Mouse (Mus musculus) lung, postnatal 4 days (tissue): ENCODE results near the gene Cdc42bpb.

ENCODE experiments used
- DNase-seq, 2 experiments: peaks; one replicate each; pipeline ENCODE4 v3.0.0; 2021

The Cdc42bpb gene

DNA sequence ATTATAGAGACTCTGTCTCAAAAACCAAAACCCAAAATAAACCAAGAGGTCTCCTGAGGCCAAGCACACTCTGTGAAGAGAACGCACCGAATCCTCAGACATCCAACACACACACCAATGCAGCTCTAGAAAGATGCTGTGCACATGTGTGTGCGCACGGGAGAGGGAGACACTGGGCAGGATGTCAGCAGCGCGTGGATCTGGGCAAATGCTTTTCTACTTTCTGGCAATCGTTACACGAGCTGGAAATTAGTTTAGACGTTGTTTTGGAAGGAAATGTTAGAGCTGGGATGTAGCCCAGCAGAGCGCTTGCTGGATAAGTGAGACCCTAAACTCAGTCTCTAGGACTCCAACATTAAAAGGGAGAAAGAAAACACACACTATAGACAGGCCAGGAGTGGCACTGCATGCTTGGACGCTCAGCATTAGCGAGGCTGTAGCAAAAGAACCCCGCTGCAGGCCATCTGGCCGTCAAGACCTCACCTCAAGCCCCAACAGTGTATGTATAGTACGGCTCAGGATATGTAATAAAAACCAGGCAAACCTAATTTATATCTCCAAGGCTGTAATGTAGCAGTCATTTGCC, 44.4 kb downstream of the Cdc42bpb start:
- no peak for DNase-seq

- DNase-seq = no peak
These were observed 45.1 kb downstream of the Cdc42bpb start for GRCm38 (mm10) chr12:111332443-111332842.

GRCm38 (mm10) chr12:111331573-111331972, 45.9 kb downstream of the Cdc42bpb start:
- no peak for DNase-seq

DNA sequence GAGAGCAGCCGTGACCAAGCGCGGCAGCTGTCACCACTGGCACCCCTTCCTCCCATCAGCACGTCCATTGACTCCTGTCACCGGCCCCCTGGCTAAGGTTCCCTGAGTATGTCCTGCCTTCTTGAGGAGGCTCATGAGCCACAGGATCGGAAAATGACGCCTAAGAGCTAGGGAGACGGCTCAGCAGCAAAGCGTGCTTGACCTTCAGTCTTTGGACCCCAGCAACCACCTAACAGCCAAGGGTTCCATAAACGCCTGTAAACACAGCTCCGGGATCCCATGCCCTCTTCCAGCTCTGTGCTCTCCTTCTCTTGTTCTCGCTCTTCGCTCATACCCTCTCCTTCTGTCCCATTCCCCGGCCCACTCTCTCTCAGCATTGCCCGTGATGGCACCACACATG, 48.2 kb downstream of the Cdc42bpb start:
- no peak for DNase-seq

GRCm38 (mm10) chr12:111328360-111328759, 49.2 kb downstream of the Cdc42bpb start:
- peak in 1 of 2 experiments; percentile 19 for DNase-seq

DNA sequence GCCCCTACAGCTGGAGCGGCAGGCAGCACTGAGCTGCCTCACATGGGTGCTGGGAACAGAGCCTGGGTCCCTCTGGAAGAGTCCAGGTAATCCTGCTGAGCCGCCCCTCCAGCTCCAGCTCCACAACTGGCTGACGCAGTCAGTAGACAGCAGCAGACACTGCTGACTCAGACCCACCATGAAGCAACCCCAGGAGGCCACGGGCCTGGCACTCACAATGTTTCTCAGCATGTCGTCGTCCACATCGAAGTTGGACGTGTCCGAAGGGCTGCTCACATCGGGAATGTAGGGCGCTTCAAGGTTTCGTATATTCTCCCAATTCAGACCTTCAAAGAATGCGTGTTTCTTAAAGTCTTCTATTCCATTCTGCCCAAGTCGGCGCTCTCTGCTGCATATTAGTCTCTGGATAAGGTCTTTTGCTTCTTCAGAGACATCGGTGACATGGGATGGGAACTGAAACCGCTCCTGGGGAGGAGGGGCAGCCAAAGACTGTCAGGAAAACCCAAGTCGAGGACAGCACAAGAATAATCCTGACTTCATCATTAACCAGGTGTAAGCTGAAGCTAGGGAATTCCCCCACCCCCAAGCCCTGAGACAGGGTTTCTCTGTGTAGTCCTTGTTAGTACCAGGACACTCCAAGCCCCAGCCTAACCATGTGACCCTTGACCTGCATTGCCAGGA, 51.6 kb downstream of the Cdc42bpb start:
- DNase-seq = no peak

- DNase-seq = no peak
These were observed 52.6 kb downstream of the Cdc42bpb start for GRCm38 (mm10) chr12:111324949-111325348.

DNA sequence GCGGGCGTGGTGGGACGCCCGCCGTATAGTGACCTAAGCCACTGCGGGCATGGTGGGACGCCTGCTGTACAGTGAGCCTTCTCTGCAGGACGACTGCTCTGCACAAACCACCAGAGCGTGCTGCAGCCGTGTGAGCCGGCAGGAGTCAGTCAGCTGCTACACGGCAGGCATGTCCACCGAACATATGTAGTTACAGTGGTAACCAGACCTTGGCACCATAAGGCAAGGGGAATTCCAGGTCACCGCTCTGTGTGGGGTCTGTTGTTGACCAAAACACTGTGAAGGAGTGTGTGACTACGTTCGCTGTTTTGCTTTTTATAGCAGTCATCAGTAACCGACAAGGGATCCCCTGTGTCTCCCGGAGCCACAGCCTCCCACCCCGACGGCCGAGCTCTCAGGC, 53.0 kb downstream of the Cdc42bpb start:
- DNase-seq = no peak

- no peak for DNase-seq
These were observed 54.1 kb downstream of the Cdc42bpb start for GRCm38 (mm10) chr12:111323423-111323822.

DNA sequence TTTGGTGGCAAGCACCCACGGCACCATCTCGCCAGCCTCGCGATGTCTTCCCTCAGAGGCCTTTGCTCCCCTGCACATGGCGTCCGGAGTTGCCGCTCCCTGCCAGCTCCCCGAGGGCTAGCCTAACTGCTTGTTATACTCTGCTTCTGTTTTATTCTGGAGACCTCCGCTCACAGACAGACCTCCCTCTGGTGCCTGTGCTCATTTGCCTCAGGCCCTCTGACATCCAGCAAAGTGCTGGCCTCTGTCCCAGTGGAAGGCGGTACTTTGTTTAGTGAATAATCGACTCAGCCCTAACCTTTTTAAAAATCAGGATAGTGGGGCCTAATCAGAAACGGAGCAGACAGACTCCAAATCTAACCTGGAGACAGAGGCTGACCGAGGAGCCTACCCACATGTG, 55.7 kb downstream of the Cdc42bpb start:
- DNase-seq = no peak

DNA sequence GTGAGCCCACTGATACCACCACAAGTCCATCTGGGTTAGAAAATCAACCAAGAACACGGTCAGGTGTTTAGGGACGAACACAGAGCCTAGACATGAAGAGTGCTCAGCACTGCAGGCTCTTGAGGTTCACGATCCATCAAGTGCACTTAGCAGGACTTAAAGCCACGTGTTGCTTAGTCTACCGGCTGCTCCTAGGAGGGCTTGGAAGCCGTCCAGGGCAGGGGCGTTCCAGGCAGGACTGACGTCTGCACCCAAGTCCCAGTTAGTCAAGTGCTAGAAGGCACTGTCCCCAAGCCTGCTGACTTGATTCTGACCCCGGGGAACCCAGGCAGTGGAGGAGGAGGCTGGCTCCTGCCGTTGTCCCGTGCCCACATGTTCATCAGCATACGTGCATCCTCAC, 57.0 kb downstream of the Cdc42bpb start:
- DNase-seq = peak; percentile 72 to 89

DNA sequence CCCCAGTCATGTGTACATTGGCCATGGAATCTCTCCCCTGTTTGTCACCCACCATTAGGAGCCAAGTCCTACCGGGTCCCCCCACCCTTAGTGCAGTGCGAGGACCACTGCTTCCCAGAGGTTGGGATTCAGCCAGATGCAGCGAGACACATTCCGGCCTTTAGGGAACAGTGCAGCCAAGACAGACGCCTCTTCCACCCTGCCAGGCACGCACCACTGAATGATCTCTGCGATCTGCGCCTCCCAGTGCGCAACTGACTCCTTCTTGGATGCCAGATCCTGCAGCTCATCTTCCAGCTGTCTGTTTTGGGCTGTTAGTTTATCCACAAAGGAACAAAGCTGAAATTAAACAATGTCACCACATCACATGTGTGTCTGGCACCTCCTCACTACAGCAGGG, 59.8 kb downstream of the Cdc42bpb start:
- peak in 1 of 2 experiments; percentile 57 for DNase-seq

- no peak for DNase-seq
These were observed 63.2 kb downstream of the Cdc42bpb start for GRCm38 (mm10) chr12:111314273-111314672.

- DNase-seq = no peak
These were observed 65.7 kb downstream of the Cdc42bpb start for GRCm38 (mm10) chr12:111311775-111312174.

DNA sequence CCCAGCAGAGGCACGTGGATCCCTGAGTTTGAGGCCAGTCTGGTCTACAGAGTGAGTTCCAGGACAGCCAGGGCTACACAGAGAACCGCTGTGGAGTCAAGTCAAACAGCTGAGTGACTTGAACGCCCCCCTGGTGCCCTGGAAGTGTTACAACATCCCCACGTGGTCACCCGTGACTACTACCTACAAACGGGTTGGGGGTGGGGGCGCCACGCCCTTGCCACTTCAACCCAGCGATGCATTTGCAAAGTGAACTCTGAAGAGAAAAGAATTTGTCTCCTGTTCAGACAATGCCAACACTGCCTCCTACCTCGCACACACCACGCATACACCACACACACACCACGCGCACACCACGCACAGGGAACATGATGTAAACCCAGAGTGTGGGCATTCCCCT, 67.6 kb downstream of the Cdc42bpb start:
- no peak for DNase-seq

DNA sequence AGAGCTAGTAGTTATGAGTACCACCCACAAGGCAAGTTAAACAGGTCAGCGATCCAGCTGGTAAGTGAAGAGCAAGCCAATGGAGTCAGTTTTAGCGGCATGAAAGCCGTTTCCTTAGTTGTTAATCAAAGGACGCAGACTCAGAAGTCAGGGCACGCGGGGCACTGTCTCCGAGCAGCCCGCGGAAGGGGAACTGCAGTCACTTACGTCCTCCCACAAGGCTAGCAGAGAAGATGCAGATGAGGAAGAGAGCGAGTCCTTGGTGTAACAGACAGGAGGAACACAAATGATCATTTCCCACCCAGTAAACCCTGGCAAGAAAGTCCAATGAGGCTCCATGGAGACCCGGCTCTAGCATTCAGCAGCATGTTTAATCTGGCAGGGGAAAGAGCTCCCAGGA, 68.3 kb downstream of the Cdc42bpb start:
- no peak for DNase-seq

DNA sequence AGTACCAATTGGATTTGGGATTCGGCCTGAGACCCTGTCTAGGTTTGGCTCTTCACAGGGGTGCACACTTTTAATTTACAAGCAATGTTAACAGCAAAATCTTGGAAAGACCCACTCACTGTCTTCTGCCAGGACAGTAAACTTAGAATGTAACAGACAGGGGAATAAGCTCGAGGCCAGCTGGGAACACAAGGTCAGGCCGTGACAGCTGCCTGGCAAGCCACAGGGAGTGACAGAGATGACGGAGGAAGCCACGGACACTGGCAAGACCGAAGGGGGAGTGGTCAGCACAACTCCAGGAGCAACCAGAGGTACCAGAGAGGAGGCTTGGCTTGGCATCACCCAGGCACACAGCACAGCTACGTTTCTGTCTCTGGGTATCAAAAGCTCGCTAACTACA, 70.7 kb downstream of the Cdc42bpb start:
- no peak for DNase-seq

DNA sequence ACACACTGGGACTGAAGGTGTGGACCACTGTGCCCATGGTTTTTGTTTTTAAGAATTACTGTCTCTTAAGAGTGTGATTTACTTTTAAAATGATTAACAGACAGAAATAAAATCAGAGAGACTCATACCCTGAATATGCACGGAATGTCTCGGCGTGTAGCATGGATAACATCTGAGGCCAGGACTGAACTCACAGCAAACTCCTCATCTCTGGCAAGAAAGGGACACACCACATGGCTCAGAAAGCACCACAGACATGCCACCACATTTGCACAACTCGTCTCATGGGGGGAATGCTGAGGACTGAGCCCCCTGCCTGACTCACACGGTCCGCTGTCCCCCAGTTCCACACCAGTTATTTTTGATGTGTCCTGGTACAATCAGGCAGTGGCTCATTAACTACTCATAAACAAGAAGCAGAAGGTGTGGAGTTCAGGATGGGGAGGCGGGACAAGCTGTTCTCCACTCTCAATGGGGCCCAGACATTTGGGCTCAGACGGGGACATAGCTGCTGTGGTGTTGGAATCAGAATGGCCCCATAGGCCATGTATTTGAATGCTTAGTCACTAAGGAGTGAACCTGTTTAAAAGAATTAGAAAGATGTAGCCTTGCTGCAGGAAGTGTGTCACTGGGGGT, 73.7 kb downstream of the Cdc42bpb start:
- DNase-seq = no peak

DNA sequence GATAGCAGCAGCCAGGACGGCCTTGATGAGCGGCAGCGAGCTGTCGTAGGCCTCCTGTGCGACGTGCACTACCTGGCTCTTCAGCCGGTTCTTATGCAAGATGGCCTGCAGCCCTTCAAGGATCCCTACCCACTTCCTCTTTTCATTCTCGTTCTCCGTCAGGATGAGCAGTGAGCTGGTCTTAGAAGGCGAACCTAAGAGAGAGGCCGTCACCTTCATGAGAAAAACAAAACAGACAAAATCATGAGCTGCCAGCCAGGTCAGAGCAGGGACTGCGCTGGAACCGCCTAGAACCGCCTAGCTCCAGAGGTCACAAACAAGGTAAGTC, 75.5 kb downstream of the Cdc42bpb start:
- no peak for DNase-seq

DNA sequence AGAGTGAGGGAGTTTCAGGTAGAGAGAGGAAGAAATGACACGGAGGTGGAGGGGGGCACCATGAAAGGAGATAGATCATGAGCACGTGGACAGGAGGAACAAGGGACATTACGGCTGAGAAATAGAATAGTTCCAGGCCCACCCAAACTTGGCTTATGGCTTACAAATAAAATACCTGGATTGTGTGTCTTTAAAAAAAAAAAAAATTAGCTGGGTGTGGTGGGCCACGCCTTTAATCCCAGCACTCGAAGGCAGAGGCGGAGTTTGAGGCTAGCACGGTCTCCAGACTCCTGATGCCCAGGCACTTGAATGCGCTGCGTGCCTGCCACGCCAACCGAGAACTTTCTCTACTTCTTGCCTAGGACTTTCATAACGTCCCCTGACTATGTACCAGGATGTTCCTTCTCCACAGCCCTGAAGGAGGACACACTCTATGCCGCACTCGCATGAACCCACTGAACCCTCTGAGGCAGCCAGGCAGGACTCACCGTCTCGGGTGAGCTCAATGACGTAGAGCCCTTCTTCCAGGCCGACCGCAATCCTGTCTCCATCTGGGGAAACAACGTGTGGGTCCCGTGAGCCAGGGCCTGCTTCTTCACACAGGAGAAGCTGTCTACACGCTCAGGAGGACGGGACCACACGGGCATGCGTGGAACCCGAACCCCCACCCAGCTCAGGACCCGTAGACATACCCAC, 76.0 kb downstream of the Cdc42bpb start:
- no peak for DNase-seq

- DNase-seq = no peak
These were observed 84.5 kb downstream of the Cdc42bpb start for GRCm38 (mm10) chr12:111293025-111293424.

- DNase-seq = no peak
These were observed 93.0 kb downstream of the Cdc42bpb start for GRCm38 (mm10) chr12:111284532-111284931.

DNA sequence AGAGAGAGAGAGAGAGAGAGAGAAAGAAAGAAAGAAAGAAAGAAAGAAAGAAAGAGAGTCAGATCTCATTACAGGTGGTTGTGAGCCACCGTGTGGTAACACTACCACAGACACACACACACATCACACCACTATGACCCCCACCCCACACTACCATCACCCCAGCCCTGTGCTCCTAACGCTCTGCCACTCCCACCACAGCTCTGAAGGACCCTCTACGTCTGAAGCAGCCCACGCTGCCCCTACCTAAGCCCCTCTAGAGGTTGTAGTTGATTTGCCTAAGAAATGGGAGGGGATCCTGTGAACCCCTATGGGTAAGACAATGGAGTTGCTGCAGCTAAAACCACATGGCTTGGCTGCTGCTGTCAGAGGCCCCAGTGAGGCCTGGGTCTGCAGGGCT, 93.9 kb downstream of the Cdc42bpb start:
- no peak for DNase-seq

DNA sequence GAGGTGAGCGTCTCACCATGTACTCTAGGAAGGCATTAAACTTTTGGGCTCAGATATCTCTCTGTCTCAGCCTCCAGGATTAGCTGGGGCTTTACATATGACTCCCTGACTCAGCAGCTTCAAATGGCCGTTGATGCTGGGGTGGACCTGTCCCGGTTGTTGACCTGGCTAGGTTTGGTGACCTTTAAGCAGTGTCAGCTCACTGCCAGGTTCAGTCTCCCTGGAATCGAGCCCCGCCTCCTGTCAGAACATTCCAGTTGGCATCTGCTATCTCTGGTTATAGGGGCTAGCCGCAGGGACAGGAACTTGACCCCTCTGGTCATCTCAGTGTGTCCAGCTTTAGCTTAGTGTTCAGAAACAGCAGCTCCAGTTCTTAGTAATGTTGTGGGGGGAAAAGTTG, 101.1 kb downstream of the Cdc42bpb start:
- DNase-seq = no peak
